Mouse (Mus musculus) liver, embryonic 12.5 days (tissue): ENCODE data around the gene 4933400A11Rik. TPM values are rescaled to one million over a fixed set of nuclear protein-coding genes. Genes with fewer than 3 reads are reported as not detected.

Experiments used
- ATAC-seq: fragments of 200-750 bp; cut with Nextera tagmentation; 2 replicates; pipeline ENCODE4 v1.8.0; 2017; ENCODE audit warnings: moderate number of reproducible peaks, mild to moderate bottlenecking, moderate library complexity
- H3K27ac ChIP-seq: fragments of 300-500 bp; sonication (generic); 2 replicates; pipeline ENCODE4 v1.5.1; 2016; ENCODE audit warnings: mild to moderate bottlenecking
- H3K27me3 ChIP-seq: fragments of 300-500 bp; sonication (generic); replicated peaks from 2 replicates; pipeline ENCODE4 v1.6.1; 2016; ENCODE audit warnings: mild to moderate bottlenecking, moderate library complexity
- H3K36me3 ChIP-seq: fragments of 300-500 bp; sonication (generic); 2 replicates; pipeline ENCODE4 v1.6.1; 2016; ENCODE audit warnings: mild to moderate bottlenecking, moderate library complexity
- H3K4me1 ChIP-seq: fragments of 300-500 bp; sonication (generic); 2 replicates; pipeline ENCODE4 v1.6.1; 2016
- H3K4me2 ChIP-seq: fragments of 300-500 bp; sonication (generic); 2 replicates; pipeline ENCODE4 v1.6.1; 2016; ENCODE audit warnings: mild to moderate bottlenecking, moderate library complexity
- H3K4me3 ChIP-seq: fragments of 300-500 bp; sonication (generic); 2 replicates; pipeline ENCODE4 v1.5.1; 2016; ENCODE audit warnings: mild to moderate bottlenecking, moderate library complexity
- H3K9ac ChIP-seq: fragments of 300-500 bp; sonication (generic); 2 replicates; pipeline ENCODE4 v1.6.1; 2016; ENCODE audit warnings: mild to moderate bottlenecking, moderate library complexity
- H3K9me3 ChIP-seq: fragments of 300-500 bp; sonication (generic); replicated peaks from 2 replicates; pipeline ENCODE4 v1.6.1; 2016; ENCODE audit warnings: mild to moderate bottlenecking, moderate library complexity
- WGBS: fragments of 180-500 bp; shearing (Covaris S2); methylation state at CpG from one replicate; pipeline ENCODE4 v1.1.7; 2016; ENCODE audit not compliant: insufficient replicate concordance; 5-methylcytosine and 5-hydroxymethylcytosine counted together
- polyA plus RNA-seq: library from polyadenylated mRNA; unstranded; fragments of >200 nt; fragmentation: Nextera tagmentation; extraction: Ambion mirVana; gene quantifications from 2 replicates; pipeline ENCODE4 v1.2.1, GENCODE M21; 2016

Gene 4933400A11Rik
- polyA plus RNA-seq: not detected in 2 replicates

DNA sequence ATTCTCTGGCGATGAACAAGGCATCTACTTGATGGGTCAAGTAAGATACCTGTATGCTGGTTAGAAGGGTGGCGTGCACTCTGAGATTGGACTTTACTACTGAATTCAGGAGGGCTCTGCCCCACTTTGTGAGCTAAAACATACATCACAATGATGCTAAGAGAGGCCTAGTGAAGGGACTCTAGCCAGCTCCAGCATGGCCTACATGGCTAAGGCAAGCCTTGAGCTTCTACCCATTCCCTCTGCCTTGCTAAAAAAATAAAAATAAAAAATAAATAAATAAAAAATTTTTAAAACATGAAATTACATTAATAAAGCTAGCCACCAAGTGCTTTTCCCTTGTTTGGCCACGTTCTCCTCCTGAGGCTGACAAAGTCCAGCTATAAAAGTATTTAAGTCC lies at the start of gene 4933400A11Rik:
4933400A11Rik (minus strand) TSS at position 101 of the 400 bp plus-strand sequence.
- Histone ChIP-seq H3K27ac (no peak within 1 kb of the TSS), H3K9ac (no peak within 1 kb of the TSS), H3K4me3 (no peak within 1 kb of the TSS), H3K27me3 (no peaks in the 10 kb centered on the region), H3K9me3 (no peaks in the 10 kb centered on the region), H3K36me3 (no peaks in the 10 kb centered on the region), H3K4me2 (no peak within 1 kb of the TSS), H3K4me1 (no peaks in the 10 kb centered on the region)
- 65% methylated on average over 3 of the region's 3 CpGs for WGBS
- no peak for ATAC-seq

DNA sequence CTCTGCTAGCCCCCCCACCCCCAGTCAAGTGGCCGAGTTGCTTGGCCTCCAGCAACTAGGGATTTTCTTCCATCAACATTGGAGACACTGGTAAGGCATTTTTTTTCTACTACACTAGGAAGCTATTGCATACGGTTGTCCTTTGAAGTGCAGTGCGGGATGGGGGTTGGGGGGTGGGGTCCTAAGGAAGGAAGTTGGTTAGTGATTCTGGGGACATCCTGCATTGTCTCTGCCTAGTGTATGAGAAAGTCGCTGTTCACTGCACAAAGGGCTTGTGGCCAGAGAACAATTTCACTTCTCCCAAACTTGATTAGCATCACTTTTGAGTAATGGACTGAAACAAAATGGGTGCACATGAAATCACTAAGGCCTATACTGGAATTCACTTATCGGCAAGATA lies 48.7 kb upstream of the 4933400A11Rik start:
- no peaks in the 10 kb centered on the region for H3K27me3 ChIP-seq

GRCm38 (mm10) chrX:169827720-169828119 lies 48.3 kb upstream of the 4933400A11Rik start:
- Histone ChIP-seq H3K4me3 (no peak overlapping the region), H3K27ac (no peak overlapping the region), H3K27me3 (no peaks in the 10 kb centered on the region), H3K9me3 (no peaks in the 10 kb centered on the region), H3K9ac (no peak overlapping the region), H3K36me3 (no peaks in the 10 kb centered on the region), H3K4me1 (no peaks in the 10 kb centered on the region), H3K4me2 (no peak overlapping the region)
- 32% methylated on average over 7 of the region's 7 CpGs for WGBS
- ATAC-seq: no peak

More for the DNA sequence above, 48.7 kb upstream of the 4933400A11Rik start:
- WGBS: 27% methylated on average over 5 of the region's 5 CpGs
- Histone ChIP-seq H3K4me2 (no peak overlapping the region), H3K4me3 (no peak overlapping the region), H3K36me3 (no peaks in the 10 kb centered on the region), H3K4me1 (no peaks in the 10 kb centered on the region), H3K9me3 (no peaks in the 10 kb centered on the region), H3K27ac (no peak overlapping the region), H3K9ac (no peak overlapping the region)
- ATAC-seq: no peak

- H3K27me3 ChIP-seq: no peaks in the 10 kb centered on the region
- H3K36me3 ChIP-seq: no peaks in the 10 kb centered on the region
- H3K4me2 ChIP-seq: no peak overlapping the region
- WGBS: 69% methylated on average over 10 of the region's 10 CpGs
- H3K4me1 ChIP-seq: no peaks in the 10 kb centered on the region
- no peak for ATAC-seq
- H3K9ac ChIP-seq: no peak overlapping the region
- H3K4me3 ChIP-seq: no peak overlapping the region
- H3K9me3 ChIP-seq: no peaks in the 10 kb centered on the region
- no peak overlapping the region for H3K27ac ChIP-seq
These were observed 47.5 kb upstream of the 4933400A11Rik start for GRCm38 (mm10) chrX:169826947-169827346.

GRCm38 (mm10) chrX:169813673-169814072 lies 34.2 kb upstream of the 4933400A11Rik start:
- Histone ChIP-seq H3K9me3 (no peaks in the 10 kb centered on the region), H3K4me2 (no peak overlapping the region), H3K27me3 (no peaks in the 10 kb centered on the region), H3K9ac (no peak overlapping the region), H3K36me3 (no peaks in the 10 kb centered on the region), H3K4me1 (no peaks in the 10 kb centered on the region), H3K27ac (no peak overlapping the region), H3K4me3 (no peak overlapping the region)
- WGBS: 45% methylated on average over 1 of the region's 1 CpGs
- ATAC-seq: no peak

- H3K9me3 ChIP-seq: no peaks in the 10 kb centered on the region
- ATAC-seq: no peak
- no peak overlapping the region for H3K9ac ChIP-seq
- H3K27me3 ChIP-seq: no peaks in the 10 kb centered on the region
- H3K4me2 ChIP-seq: no peak overlapping the region
- no peaks in the 10 kb centered on the region for H3K4me1 ChIP-seq
- 55% methylated on average over 2 of the region's 2 CpGs for WGBS
- H3K27ac ChIP-seq: no peak overlapping the region
- H3K4me3 ChIP-seq: no peak overlapping the region
- no peaks in the 10 kb centered on the region for H3K36me3 ChIP-seq
These were observed 32.3 kb upstream of the 4933400A11Rik start for GRCm38 (mm10) chrX:169811783-169812182.

DNA sequence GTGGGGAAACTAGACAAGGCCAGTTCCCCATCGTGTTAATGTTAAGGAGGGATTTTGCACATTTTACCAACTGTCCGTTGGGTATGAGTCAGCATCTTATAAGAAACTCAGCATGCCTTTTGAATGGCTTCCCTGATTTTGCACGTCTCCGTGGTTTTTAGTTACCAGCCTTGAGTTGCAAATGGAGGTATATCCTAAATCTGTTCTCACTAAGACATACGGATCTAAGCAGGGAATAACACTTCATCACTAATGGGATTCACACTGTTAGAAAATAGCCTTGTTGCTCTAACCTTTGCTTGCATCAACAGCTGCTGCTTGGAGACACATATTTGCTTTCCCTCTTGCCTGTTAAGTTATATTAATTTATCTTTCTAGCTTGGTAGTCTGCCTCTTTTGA lies 31.9 kb upstream of the 4933400A11Rik start:
- H3K4me2 ChIP-seq: no peak overlapping the region
- 49% methylated on average over 5 of the region's 5 CpGs for WGBS
- no peaks in the 10 kb centered on the region for H3K27me3 ChIP-seq
- no peaks in the 10 kb centered on the region for H3K4me1 ChIP-seq
- no peak overlapping the region for H3K4me3 ChIP-seq
- no peak overlapping the region for H3K9ac ChIP-seq
- H3K9me3 ChIP-seq: no peaks in the 10 kb centered on the region
- ATAC-seq: no peak
- H3K27ac ChIP-seq: no peak overlapping the region
- H3K36me3 ChIP-seq: no peaks in the 10 kb centered on the region

DNA sequence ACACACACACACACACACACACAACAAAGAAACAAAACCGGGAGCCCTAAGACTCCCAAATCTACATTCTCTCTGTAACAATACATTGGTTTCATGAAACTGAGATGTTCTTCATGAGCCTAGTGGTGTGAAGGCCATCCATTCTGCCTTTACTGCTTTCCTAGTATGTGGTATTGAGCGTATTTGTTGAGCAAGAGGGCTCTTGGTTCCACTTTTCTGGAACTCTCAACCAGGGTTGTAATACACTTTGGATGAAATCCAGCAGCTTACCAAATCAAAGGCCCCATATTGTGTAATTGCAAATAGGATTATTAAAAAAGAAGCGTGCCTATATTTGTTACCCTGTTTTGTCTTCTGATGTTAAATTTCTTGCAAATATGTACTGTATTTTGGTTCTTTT lies 28.3 kb upstream of the 4933400A11Rik start:
- 61% methylated on average over 3 of the region's 3 CpGs for WGBS
- ATAC-seq: no peak
- Histone ChIP-seq H3K9ac (no peak overlapping the region), H3K27me3 (no peaks in the 10 kb centered on the region), H3K27ac (no peak overlapping the region), H3K9me3 (no peaks in the 10 kb centered on the region), H3K4me1 (no peaks in the 10 kb centered on the region), H3K4me2 (no peak overlapping the region), H3K4me3 (no peak overlapping the region), H3K36me3 (no peaks in the 10 kb centered on the region)

GRCm38 (mm10) chrX:169805791-169806190 lies 26.4 kb upstream of the 4933400A11Rik start:
- 44% methylated on average over 5 of the region's 5 CpGs for WGBS
- no peak overlapping the region for H3K4me3 ChIP-seq
- no peaks in the 10 kb centered on the region for H3K27me3 ChIP-seq
- ATAC-seq: no peak
- no peaks in the 10 kb centered on the region for H3K36me3 ChIP-seq
- no peaks in the 10 kb centered on the region for H3K9me3 ChIP-seq
- no peak overlapping the region for H3K4me2 ChIP-seq
- H3K27ac ChIP-seq: no peak overlapping the region
- H3K4me1 ChIP-seq: no peaks in the 10 kb centered on the region
- H3K9ac ChIP-seq: no peak overlapping the region

DNA sequence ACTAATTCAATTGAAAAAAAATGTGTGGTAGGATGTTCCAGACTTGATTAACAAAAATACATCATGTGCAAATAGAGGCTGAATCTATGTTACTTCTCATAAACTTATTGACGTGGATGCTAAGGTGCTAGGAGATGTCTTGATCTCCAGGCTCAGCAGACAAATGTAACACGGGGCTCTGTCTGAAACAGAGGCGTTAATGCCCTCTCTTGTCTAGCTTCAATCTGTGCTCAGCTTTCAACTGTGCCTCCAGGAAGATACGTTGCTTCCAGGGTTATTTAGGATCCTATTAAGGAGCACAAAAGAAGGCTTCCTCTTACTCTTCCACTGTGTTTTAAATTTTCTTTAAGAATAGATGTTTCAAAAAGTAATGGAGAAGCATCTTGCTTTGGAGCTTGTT lies 20.8 kb upstream of the 4933400A11Rik start:
- ATAC-seq: no peak
- WGBS: 36% methylated on average over 4 of the region's 4 CpGs
- no peak overlapping the region for H3K27ac ChIP-seq

GRCm38 (mm10) chrX:169798987-169799680 lies 19.7 kb upstream of the 4933400A11Rik start:
- Histone ChIP-seq H3K4me3 (peak overlapping the region; percentile 28), H3K9ac (no peak overlapping the region), H3K27me3 (no peaks in the 10 kb centered on the region), H3K4me1 (no peaks in the 10 kb centered on the region), H3K9me3 (no peaks in the 10 kb centered on the region), H3K27ac (no peak overlapping the region), H3K4me2 (peak overlapping the region; percentile 37), H3K36me3 (no peaks in the 10 kb centered on the region)
- under 1% methylated on average over 8 of the region's 11 CpGs for WGBS
- no peak for ATAC-seq

More for the DNA sequence above, 20.8 kb upstream of the 4933400A11Rik start:
- Histone ChIP-seq H3K27me3 (no peaks in the 10 kb centered on the region), H3K4me1 (no peaks in the 10 kb centered on the region), H3K4me2 (no peak overlapping the region), H3K9ac (no peak overlapping the region), H3K4me3 (no peak overlapping the region), H3K9me3 (no peaks in the 10 kb centered on the region), H3K36me3 (no peaks in the 10 kb centered on the region)

DNA sequence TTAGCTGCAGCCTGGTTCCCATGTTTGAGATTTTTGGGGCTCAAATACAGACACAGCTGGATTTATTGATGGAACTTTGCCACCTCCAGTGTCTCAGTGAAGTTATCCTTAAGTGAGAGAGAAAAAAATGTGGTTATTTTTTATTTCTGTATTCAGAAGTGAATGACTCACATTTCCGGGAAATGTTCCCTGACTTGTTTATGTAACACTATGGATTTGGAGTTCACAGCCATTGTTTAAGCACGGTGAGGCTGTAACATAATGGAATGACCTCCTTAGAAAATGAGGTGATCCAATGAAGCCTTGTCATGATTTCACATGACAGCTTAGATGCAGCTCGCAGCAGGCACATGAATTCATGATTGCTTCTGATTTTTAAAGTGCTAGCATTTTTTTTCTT lies 17.7 kb upstream of the 4933400A11Rik start:
- Histone ChIP-seq H3K9ac (no peak overlapping the region), H3K9me3 (no peaks in the 10 kb centered on the region), H3K4me2 (no peak overlapping the region), H3K27ac (no peak overlapping the region), H3K27me3 (no peaks in the 10 kb centered on the region), H3K36me3 (no peaks in the 10 kb centered on the region), H3K4me1 (no peaks in the 10 kb centered on the region), H3K4me3 (no peak overlapping the region)
- 51% methylated on average over 3 of the region's 3 CpGs for WGBS
- no peak for ATAC-seq

DNA sequence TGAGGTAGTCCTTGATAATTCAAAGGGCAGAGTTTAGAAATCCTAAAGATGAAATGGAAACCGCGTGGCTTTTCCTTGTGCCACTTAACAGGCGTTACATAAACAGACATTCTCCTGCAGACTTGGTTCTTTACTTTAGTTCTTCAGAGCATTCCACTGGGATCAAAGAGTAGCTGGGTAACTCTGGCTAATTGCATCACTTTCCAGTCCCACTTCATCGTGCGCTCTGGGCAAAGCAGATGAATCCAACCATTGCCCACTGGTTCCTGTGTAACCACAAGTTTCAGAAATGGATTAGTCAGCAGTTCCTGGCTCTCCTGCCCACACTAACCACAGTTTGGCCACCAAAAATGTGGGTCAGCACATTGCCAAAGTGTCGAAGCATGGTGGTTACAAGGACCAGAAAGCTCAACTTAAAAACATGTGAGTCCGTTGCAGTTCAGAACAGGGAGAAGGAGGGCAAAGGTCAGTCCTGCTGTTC lies 15.4 kb upstream of the 4933400A11Rik start:
- H3K27ac ChIP-seq: no peak overlapping the region
- H3K9ac ChIP-seq: no peak overlapping the region
- WGBS: 31% methylated on average over 7 of the region's 7 CpGs

More for the DNA sequence above, 15.4 kb upstream of the 4933400A11Rik start:
- no peaks in the 10 kb centered on the region for H3K36me3 ChIP-seq
- no peak overlapping the region for H3K4me3 ChIP-seq
- H3K9me3 ChIP-seq: no peaks in the 10 kb centered on the region
- H3K27me3 ChIP-seq: no peaks in the 10 kb centered on the region
- no peak overlapping the region for H3K4me2 ChIP-seq
- no peaks in the 10 kb centered on the region for H3K4me1 ChIP-seq
- no peak for ATAC-seq
